Mouse (Mus musculus) hindbrain, embryonic 16.5 days (tissue): ENCODE data around the gene Dkkl1. TPM values are rescaled to one million over a fixed set of nuclear protein-coding genes. Genes with fewer than 3 reads are reported as not detected.

ENCODE experiments used
- ATAC-seq: fragments of 200-750 bp; cut with Nextera tagmentation; 2 replicates; pipeline ENCODE4 v1.8.0; 2017; ENCODE audit warnings: moderate TSS enrichment, moderate library complexity
- H3K27ac ChIP-seq: fragments of 300-500 bp; sonication (generic); 2 replicates; pipeline ENCODE4 v1.5.1; 2014; ENCODE audit warnings: low read depth, mild to moderate bottlenecking, control low read depth, low read length, moderate library complexity
- H3K27me3 ChIP-seq: fragments of 300-500 bp; sonication (generic); replicated peaks from 2 replicates; pipeline ENCODE4 v1.6.1; 2014; ENCODE audit warnings: low read length; ENCODE audit not compliant: control insufficient read depth, insufficient read depth
- H3K36me3 ChIP-seq: fragments of 300-500 bp; sonication (generic); 2 replicates; pipeline ENCODE4 v1.6.1; 2014; ENCODE audit warnings: mild to moderate bottlenecking, low read length, moderate library complexity, mixed read lengths; ENCODE audit not compliant: control insufficient read depth, insufficient read depth
- H3K4me1 ChIP-seq: fragments of 300-500 bp; sonication (generic); 2 replicates; pipeline ENCODE4 v1.6.1; 2014; ENCODE audit warnings: low read depth, low read length; ENCODE audit not compliant: control insufficient read depth, insufficient read depth
- H3K4me2 ChIP-seq: fragments of 300-500 bp; sonication (generic); 2 replicates; pipeline ENCODE4 v1.6.1; 2014; ENCODE audit warnings: mild to moderate bottlenecking, low read length, control low read depth, moderate library complexity
- H3K4me3 ChIP-seq: fragments of 300-500 bp; sonication (generic); 2 replicates; pipeline ENCODE4 v1.5.1; 2014; ENCODE audit warnings: mild to moderate bottlenecking, low read length, control low read depth, moderate library complexity
- H3K9ac ChIP-seq: fragments of 300-500 bp; sonication (generic); 2 replicates; pipeline ENCODE4 v1.6.1; 2014; ENCODE audit warnings: low read depth, mild to moderate bottlenecking, control low read depth, low read length, moderate library complexity
- H3K9me3 ChIP-seq: fragments of 300-500 bp; sonication (generic); 2 replicates; pipeline ENCODE4 v1.6.1; 2014; ENCODE audit warnings: mild to moderate bottlenecking, low read length, moderate library complexity; ENCODE audit not compliant: control insufficient read depth
- WGBS: fragments of 180-500 bp; shearing (Covaris S2); extraction: QIAGEN DNeasy Blood & Tissue Kit; methylation state at CpG from one replicate; pipeline ENCODE4 v1.1.7; 2014; 5-methylcytosine and 5-hydroxymethylcytosine counted together
- polyA plus RNA-seq: library from polyadenylated mRNA; unstranded; fragments of >200 nt; fragmentation: Nextera tagmentation; extraction: Ambion mirVana; gene quantifications from 2 replicates; pipeline ENCODE4 v1.2.1, GENCODE M21; 2015

Gene Dkkl1
- polyA plus RNA-seq, 1 experiment from 2014 or later = 18.4 TPM

DNA sequence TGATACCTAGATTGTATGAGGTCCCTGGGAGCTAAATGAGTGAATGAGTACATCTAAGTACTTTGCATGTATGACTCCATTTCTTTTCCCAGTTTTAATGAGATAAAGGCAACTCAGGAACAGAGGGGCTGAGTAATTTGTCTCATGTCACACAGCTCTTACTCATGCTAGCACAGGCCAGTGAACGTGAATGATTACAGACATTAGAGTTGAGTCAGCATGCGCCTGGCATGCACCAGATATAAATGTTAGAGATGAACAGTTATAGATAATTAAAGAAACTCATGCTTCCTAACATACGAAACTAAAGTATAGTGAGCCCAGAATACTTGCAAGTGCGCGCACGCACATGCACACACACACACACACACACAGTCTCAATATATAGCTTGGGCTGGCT, 21.8 kb downstream of the Dkkl1 start:
- H3K27me3 ChIP-seq = peaks cover 8% of the 10 kb centered on the region
- ATAC-seq = no peak
- 90% methylated on average over 6 of the region's 6 CpGs for WGBS

DNA sequence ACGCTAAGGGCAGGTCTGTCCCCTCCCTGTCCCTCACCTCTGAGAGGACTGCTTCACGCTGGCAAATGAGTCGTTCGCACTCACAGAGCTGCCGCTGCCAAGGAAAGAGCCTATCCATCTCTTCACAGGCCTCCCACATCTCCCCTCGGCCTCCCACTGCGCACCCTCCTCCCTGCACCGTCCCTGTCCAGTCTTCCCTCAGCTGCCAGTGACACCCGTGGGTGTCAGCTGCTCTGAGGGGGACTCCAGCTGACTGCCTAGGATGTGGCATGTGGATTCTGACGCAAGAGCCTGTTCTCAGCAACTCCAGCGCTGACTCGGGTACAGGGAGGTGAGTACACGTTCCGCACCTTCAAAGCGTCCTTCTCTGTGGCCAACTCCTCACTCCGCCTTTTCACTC, 22.3 kb downstream of the Dkkl1 start:
- no peak overlapping the region for H3K4me2 ChIP-seq
- 0 out of 2 replicates have a peak overlapping the region, but pooled peaks have one; percentile 13 for H3K9ac ChIP-seq
- H3K36me3 ChIP-seq = no peaks in the 10 kb centered on the region
- H3K4me1 ChIP-seq = no peaks in the 10 kb centered on the region; the same call in 1 of the 2 replicates
- H3K9me3 ChIP-seq = no peaks in the 10 kb centered on the region
- no peak for ATAC-seq
- H3K4me3 ChIP-seq = no peak overlapping the region
- 66% methylated on average over 15 of the region's 16 CpGs for WGBS
- no peak overlapping the region for H3K27ac ChIP-seq
- H3K27me3 ChIP-seq = peaks cover 11% of the 10 kb centered on the region

More for the DNA sequence above, 21.8 kb downstream of the Dkkl1 start:
- no peaks in the 10 kb centered on the region for H3K9me3 ChIP-seq
- no peaks in the 10 kb centered on the region; the same call in 1 of the 2 replicates for H3K4me1 ChIP-seq
- no peak overlapping the region for H3K4me2 ChIP-seq
- H3K27ac ChIP-seq = no peak overlapping the region
- H3K36me3 ChIP-seq = no peaks in the 10 kb centered on the region
- no peak overlapping the region for H3K4me3 ChIP-seq
- H3K9ac ChIP-seq = no peak overlapping the region

DNA sequence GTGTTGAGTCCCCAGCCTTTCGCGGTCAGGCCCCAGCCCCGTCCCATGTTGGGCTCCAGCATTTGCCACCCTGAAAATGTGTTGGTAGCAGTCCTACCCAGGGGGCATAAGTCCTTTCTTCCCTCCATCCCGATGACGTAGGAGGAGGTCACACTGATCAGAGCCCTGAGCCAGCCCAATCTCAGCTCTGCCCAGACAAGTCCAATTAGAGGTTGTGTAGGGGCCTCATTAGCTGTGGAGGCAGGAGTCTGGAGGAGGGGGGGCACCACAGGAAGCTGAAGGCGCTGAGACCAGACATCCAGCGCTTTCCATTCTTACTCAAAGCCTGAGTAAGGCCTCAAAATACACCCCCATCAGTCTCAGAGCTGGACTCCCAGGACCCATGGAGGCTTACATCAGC, 26.0 kb downstream of the Dkkl1 start:
- Histone ChIP-seq H3K27me3 (peaks cover 41% of the 10 kb centered on the region), H3K9ac (no peak overlapping the region), H3K4me2 (no peak overlapping the region), H3K4me1 (peaks cover 13% of the 10 kb centered on the region), H3K36me3 (no peaks in the 10 kb centered on the region), H3K9me3 (no peaks in the 10 kb centered on the region), H3K4me3 (no peak overlapping the region), H3K27ac (no peak overlapping the region)
- ATAC-seq = no peak
- WGBS = 65% methylated on average over 7 of the region's 7 CpGs

DNA sequence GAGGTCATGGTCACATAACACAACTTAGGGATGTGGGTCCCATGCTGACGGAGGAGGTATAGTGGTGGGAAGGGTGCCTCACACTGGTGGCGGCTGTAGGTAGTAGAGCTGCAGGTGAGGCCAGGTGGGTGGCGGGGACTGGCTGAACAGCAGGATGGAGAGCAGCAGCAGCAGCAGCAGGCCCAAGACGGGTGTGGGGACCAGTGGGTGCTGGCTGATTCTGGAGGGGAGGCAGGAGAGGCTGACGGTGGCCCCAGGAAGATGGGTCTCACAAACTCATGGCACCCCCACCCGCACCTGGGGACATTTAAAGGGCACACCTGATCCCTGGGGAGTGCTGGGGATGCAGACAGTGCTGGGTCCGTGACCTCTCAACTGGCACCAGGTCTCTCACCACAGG, 28.3 kb downstream of the Dkkl1 start:
- no peaks in the 10 kb centered on the region for H3K9me3 ChIP-seq
- ATAC-seq = no peak
- H3K27me3 ChIP-seq = peaks cover 59% of the 10 kb centered on the region
- no peak overlapping the region for H3K27ac ChIP-seq
- peaks cover 13% of the 10 kb centered on the region for H3K4me1 ChIP-seq
- H3K4me3 ChIP-seq = no peak overlapping the region
- no peaks in the 10 kb centered on the region for H3K36me3 ChIP-seq
- 55% methylated on average over 7 of the region's 7 CpGs for WGBS
- H3K9ac ChIP-seq = no peak overlapping the region
- no peak overlapping the region for H3K4me2 ChIP-seq

DNA sequence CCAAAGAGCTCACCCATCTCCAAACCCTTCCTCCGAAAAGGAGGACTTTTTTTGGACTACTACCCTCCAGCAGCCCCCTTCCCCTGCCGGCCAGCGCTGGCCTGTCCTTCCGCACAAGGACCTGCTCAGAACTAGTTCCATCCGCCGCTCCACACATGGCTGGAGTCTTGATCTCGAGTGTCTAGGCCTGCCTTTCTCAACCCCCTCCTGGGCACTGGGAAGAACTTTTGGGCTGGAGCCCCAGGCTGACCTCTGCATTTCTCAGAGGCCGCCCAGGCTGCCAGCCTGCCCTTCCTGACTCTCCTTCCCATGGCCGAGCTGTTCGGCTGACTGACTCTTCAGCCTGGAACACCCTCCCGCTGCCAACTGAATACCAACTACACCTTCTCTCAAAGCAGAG, 29.3 kb downstream of the Dkkl1 start:
- Histone ChIP-seq H3K27ac (no peak overlapping the region), H3K4me3 (peak overlapping the region; percentile 42), H3K36me3 (no peaks in the 10 kb centered on the region), H3K4me1 (peaks cover 13% of the 10 kb centered on the region), H3K27me3 (peaks cover 70% of the 10 kb centered on the region), H3K9ac (peak overlapping the region; percentile 51), H3K4me2 (peak overlapping the region; percentile 77), H3K9me3 (no peaks in the 10 kb centered on the region)
- 17% methylated on average over 11 of the region's 11 CpGs for WGBS
- ATAC-seq = peak; percentile 18; the same call in 1 of the 2 replicates

DNA sequence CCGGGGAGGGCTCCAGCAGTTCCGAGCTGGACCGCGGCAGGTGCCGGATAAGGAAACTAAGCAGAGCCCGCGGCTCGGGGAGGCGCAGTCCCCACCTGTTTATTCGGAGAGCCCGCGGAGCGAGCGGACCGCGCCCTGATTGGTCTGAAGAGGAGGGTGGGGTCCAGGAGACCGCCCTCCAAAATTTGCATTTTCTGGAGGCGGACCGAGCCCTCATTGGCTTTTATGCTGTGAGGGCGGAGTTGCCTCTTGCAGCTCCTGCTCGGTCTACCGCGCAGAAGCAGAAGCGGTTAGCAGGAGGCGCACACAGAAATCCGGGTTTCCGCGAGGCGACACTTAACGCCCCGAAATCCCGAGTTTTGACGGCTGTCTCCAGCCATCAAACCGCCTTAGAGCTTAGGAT, 29.7 kb downstream of the Dkkl1 start:
- peak overlapping the region; percentile 77 for H3K4me2 ChIP-seq
- peaks cover 73% of the 10 kb centered on the region for H3K27me3 ChIP-seq
- H3K4me1 ChIP-seq = peaks cover 13% of the 10 kb centered on the region
- no peaks in the 10 kb centered on the region for H3K36me3 ChIP-seq
- peak; percentile 92 for ATAC-seq
- no peaks in the 10 kb centered on the region for H3K9me3 ChIP-seq
- peak overlapping the region; percentile 51 for H3K9ac ChIP-seq
- WGBS = under 1% methylated on average over 34 of the region's 34 CpGs
- peak overlapping the region; percentile 42 for H3K4me3 ChIP-seq
- no peak overlapping the region for H3K27ac ChIP-seq

DNA sequence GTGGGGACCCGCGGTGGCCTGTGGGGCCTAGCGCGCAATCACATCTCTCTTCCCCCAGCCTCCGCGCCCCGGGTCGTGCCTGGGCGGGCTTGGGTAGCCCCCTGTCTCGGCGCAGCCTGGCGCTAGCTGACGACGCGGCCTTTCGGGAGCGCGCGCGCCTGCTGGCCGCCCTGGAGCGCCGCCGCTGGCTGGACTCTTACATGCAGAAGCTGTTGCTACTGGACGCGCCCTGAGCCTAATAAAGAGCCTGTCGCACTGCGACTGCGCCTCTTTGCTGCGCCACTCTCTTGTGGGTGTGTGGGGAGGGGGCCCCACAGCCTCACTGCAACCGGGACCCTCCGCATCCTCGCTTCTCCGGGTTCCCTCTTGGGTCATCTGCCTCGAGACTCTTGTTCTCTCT, 30.4 kb downstream of the Dkkl1 start:
- H3K27ac ChIP-seq = no peak overlapping the region
- H3K4me3 ChIP-seq = peak overlapping the region; percentile 42
- H3K27me3 ChIP-seq = peaks cover 79% of the 10 kb centered on the region
- no peak for ATAC-seq
- 5% methylated on average over 35 of the region's 35 CpGs for WGBS
- H3K4me2 ChIP-seq = peak overlapping the region; percentile 77
- H3K9me3 ChIP-seq = no peaks in the 10 kb centered on the region
- H3K9ac ChIP-seq = peak overlapping the region; percentile 47
- no peaks in the 10 kb centered on the region for H3K36me3 ChIP-seq
- H3K4me1 ChIP-seq = peaks cover 14% of the 10 kb centered on the region

DNA sequence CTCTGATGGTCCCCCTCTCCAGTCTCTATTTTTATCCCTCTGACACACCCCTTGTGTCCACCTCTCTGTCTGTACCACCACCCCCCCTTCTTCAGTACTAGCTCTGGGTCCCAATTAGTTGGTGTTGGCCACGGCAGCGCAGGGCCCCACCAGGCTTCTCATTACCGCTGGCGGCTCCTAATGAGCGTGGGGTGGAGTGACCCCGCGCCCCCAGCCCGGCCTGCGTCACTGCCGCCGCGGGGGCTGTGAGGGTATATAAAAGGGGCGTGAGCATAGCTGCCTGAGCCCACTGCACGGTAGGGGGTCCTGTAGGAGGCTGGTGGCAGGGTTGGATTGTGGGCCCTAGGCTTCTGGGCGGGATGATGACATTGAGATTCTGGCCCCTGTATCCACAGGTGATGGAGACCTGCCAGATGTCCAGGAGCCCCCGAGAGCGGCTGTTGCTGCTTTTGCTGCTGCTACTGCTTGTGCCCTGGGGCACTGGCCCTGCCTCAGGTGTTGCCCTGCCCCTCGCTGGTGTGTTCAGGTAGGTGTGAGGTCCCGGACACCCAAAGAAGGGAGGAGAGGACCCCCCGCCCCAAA, 31.0 kb downstream of the Dkkl1 start, which contains the start of gene Pth2:
Pth2 (plus strand) TSS at position 100 of the 582 bp plus-strand sequence.
- Histone ChIP-seq H3K4me2 (peak within 1 kb of the TSS; percentile 77), H3K27me3 (peaks cover 84% of the 10 kb centered on the region), H3K4me3 (peak within 1 kb of the TSS; percentile 42), H3K27ac (no peak within 1 kb of the TSS), H3K9me3 (no peaks in the 10 kb centered on the region), H3K36me3 (no peaks in the 10 kb centered on the region), H3K4me1 (peaks cover 19% of the 10 kb centered on the region), H3K9ac (peak within 1 kb of the TSS; percentile 47)
- WGBS = 18% methylated on average over 19 of the region's 20 CpGs
- no peak for ATAC-seq

DNA sequence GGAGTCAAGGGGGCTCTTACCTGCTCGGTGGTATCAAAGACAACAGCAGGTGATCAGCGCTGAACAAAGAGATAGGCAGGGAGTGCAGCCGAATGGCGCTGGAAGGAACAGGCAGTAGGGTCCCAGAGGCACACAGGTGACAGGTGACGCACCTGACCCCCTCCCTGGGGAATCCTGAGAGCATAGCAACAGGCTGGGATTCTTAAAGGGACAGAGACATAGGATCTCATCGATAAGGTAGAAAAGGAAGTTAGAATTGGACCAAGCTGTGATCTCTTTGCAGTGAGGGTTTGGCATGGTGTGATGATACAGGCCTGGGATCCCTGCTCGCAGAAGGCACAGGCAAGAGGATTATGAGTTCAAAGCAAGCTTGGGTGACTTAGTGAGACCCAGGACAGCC, 32.5 kb downstream of the Dkkl1 start, which contains the start of gene Gfy:
Gfy (minus strand) TSS at position 101 of the 400 bp plus-strand sequence.
- H3K36me3 ChIP-seq = no peaks in the 10 kb centered on the region
- no peak within 1 kb of the TSS for H3K27ac ChIP-seq
- peaks cover 91% of the 10 kb centered on the region for H3K27me3 ChIP-seq
- no peak within 1 kb of the TSS for H3K9ac ChIP-seq
- no peak for ATAC-seq
- peaks cover 20% of the 10 kb centered on the region for H3K4me1 ChIP-seq
- H3K9me3 ChIP-seq = no peaks in the 10 kb centered on the region
- no peak within 1 kb of the TSS for H3K4me2 ChIP-seq
- 32% methylated on average over 7 of the region's 7 CpGs for WGBS
- no peak within 1 kb of the TSS for H3K4me3 ChIP-seq
